Mouse (Mus musculus) gastrocnemius, postnatal 36 days (tissue): ENCODE measurements around the gene Calcoco1. TPM values are rescaled to one million over a fixed set of nuclear protein-coding genes. Genes with fewer than 3 reads are reported as not detected.

ENCODE experiments used
- DNase-seq, 2 experiments: peaks; one replicate each; pipeline ENCODE4 v3.0.0; 2022
- intact Hi-C: fragments of 180-260 bp; cut with DNase I; formaldehyde crosslinking; loops from one replicate; pipeline ENCODE4 v1.15.1; 2025
- long read RNA-seq, 2 experiments: library from polyadenylated mRNA; stranded (forward); transcript quantifications; one replicate each; pipeline ENCODE4 v2.0.0; 2021
- total RNA-seq, 2 experiments: library from RNA; stranded (reverse); gene quantifications; 2 replicates each; pipeline ENCODE4 v1.2.3; 2021

Calcoco1 gene
- 10 to 100 TPM; 57.9 to 72.7 TPM for total RNA-seq
- long read RNA-seq, experiment 1, transcript Calcoco1-201 (15 exons, 2,824 nt), result major isoform, 10 of 29 reads
- long read RNA-seq, experiment 1, partial matches to known transcripts, result 8 of 29 reads
- long read RNA-seq, experiment 1, other reads (novel, unspliced or antisense), result 10 of 29 reads
- long read RNA-seq, experiment 2, transcript Calcoco1-201 (15 exons, 2,824 nt), result major isoform, 29 of 57 reads
- long read RNA-seq, experiment 2, partial matches to known transcripts, result 6 of 57 reads
- long read RNA-seq, experiment 2, other reads (novel, unspliced or antisense), result 22 of 57 reads

DNA sequence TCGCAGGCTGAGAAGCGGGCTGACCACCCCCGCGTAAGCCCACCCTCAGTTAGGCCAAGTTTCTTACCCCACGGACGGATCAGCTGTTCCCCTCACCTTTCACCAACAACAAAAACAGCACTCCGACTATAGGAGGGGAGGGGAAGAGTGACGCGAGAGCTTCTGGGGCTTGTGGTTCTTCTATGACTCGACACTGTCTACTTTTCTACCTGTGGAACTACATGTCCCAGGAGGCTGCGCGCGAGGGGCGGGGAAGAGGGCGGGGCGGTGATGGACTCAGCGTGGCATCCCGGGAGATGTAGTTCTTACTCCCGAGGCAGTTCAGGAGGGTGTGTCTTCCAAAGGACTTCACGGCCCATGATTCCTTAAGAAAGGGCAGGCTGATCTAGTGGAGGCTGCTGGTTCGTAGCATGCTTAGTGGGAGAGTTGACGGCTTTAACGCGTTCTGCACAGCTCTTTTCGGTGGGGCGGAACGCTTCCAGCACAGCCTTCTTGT lies at the start of gene Calcoco1:
TSS of gene Calcoco1 (minus strand) at position 199 of the 496 bp plus-strand sequence.
- intact Hi-C loops, result no loop called here
- peak; percentile 93 to 97 for DNase-seq

DNA sequence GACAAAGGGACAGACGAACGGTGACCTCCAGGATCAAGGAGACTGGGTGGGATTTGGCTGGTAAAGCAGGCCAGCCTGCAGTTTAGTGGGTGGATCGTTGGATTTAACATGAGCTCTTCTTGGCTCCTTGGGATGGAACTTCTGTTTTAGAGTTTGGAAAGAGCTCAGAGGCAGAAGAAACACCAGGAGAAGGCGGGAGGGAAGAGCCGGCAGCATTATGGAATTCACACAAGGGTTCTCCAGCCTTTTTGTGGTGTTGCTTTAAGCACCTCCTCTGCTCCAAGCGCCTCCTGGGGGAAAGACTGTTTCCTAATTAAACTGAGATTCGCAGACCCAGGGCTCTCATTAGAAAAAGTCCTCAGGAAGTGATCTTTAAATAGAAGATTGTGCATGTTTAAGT lies 48.9 kb upstream of the Calcoco1 start:
- DNase-seq, result no peak
- intact Hi-C loops, result no loop called here

DNA sequence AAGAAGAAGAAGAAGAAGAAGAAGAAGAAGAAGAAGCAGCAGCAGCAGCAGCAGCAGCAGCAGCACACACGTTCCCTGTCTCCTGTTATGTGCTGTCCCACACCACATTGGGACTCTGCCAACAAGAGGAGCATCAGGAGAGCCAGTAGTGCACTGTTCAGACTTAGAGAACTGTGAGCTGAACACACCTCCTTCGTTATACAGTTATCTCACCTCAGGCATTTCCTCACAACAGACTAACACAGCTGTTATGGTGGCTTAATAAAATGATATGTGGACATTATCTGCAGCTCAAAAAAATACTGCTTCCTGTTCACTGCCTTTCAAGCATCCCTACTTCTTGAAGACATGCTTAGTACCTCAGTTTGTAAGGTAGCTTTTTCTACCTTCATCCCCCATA lies 43.2 kb upstream of the Calcoco1 start:
- no peak for DNase-seq
- intact Hi-C loops, result no loop called here

DNA sequence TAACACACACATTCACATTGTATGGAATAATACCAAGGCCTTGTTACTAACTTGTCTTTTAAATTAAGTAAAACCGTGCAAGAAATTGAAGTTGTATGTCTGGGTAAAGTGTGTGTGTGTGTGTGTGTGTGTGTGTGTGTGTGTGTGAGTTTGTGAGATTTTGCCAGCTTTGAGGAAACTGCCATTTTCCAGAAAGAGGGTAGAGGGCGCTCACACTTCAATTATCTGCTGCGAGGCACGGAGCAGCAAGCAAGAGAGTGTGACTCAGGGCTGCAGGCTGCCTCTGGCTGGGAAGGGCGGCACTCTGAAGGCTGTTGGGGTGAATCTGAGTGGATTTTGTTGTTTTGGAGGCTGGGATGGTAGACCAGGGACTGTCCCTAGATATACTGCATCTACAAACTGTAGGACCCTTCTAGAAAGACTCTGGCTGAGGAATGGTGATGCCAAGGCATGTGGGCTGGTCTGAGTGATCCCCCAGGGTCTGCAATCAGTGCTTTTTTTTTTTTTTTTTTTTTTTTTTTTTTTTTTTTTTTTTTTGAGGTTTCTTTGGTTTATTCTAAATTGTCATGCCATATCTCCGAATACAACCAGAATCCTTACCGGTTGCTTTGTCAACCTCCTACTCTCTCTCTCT lies 39.9 kb upstream of the Calcoco1 start:
- DNase-seq, result peak; percentile 33 to 37
- intact Hi-C loops, result loop anchor here (5.0 kb wide), 2 partner anchors 180 to 415 kb away; no protein-coding TSS in a partner anchor

DNA sequence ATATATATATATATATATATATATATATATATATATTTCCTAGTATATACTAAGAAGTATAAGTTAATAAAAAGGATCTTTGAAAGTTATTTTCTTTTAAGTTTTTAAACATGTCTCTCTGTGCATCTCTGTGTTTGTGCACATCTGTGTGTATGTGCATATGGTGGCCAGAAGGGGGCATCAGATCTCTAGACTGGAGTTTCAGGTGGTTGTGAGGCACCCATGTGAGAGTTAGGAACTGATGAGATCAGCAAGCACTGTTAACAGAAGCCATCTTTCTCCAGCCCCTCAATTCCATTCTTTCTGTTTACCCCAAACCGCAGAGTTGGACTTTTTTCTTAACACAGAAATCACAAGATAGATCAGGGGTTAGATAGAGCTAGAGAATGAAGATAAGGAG lies 35.7 kb upstream of the Calcoco1 start:
- DNase-seq, result no peak
- intact Hi-C loops, result no loop called here

DNA sequence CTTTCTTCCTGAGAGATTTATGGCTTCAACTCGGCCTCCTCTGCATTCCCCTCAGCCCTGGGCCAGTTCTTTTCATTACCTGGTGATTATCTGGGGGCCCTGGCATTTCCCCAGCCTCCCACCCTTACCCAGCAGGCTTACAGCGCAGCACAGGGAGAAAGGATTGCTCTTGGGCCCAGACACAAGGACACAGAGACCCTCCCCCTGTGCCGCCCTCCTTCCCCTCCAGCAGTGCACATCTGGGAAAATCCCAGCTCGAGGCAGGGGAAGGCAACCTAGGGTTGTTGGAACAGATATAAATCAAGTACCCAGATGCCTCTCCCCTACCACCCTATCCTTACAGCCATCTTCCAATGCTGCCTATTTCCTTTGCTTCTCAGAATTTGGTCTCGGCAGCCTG lies 33.1 kb upstream of the Calcoco1 start:
- no peak for DNase-seq
- intact Hi-C loops, result no loop called here

DNA sequence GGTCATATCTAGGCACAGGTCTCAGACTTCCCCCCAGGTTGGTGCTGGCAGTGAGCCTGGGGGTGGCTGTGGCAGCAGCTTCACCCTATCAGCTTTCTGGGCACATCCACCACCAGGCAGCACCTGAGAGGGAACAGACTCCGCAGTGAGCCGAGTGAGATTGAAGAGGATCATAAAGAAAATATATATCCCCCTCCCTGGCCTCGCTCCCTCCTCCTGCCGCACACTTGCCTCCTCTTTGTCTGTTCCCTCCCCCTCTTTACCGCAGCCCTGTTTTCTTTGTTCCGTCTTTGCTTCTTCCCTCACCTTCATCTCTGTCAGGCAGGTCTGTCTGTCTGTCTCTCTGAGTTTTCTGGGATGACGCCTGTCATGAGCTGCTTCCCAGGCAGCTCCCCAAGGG lies 32.4 kb upstream of the Calcoco1 start:
- intact Hi-C loops, result loop anchor here (5.0 kb wide), 1 partner anchor 433 kb away; no protein-coding TSS in a partner anchor
- no peak for DNase-seq

DNA sequence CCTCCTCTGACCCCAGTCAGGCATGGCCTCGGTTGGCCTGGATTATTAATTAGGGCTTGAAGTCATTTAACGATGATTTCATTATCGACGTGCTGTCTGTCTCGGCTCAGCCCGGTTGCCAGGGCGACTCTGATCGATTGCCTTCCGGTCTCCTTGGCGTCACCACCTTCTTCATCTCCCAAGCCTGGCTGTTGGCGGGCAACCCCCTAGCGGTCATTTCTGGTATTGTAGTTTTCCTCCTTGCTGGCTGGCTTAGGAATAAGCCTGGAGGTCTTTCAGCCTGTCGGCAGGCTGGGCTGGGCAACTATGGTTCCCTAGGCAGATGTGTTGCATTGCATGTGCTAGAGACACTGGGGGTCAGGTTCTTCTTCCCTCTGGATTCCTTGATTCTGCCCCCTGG lies 31.2 kb upstream of the Calcoco1 start:
- no peak for DNase-seq
- intact Hi-C loops, result loop anchor here (5.0 kb wide), 1 partner anchor 434 kb away; no protein-coding TSS in a partner anchor

DNA sequence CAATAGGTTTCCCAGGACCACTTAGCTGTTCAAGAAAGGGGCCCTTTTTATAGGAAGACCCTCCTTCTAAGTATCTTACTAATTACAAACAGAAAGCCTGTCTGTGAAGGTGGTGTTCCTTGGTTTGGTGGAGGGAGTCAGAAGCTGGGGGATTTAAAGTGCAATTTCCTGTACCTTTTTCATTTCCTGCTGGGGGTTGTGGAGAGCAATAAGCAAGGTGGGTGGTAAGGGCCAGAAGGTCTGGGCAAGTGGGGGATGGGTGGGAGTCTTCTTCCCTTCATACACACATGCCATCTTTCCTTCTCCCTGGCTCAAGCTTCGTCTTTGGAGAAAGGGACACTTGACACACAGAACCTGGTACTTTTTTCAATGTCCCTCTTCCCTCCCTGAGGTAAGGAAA lies 30.2 kb upstream of the Calcoco1 start:
- intact Hi-C loops, result loop anchor here (5.0 kb wide), 1 partner anchor 435 kb away; no protein-coding TSS in a partner anchor
- no peak for DNase-seq

DNA sequence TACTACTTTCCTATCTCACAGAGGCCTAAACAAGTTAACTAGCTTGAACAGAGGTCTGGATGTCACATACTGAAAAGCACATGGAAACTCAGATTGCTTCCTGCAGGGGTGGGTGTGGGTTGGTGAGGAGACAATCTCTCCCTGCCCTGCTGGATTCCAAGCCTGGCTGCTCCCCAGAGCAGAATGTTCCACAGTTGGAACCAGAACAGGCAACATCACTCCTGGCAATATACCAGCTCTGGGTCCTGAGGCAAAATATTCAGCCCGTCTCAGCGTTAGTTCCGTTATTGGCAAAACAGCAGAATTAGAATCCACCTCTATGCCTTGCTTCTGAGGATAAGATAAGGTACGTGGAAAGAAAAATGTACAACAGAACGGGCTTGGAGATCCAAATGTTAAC lies 28.3 kb upstream of the Calcoco1 start:
- DNase-seq, result peak in 1 of 2 experiments; percentile 49
- intact Hi-C loops, result loop anchor here (5.0 kb wide), 1 partner anchor 437 kb away; no protein-coding TSS in a partner anchor

DNA sequence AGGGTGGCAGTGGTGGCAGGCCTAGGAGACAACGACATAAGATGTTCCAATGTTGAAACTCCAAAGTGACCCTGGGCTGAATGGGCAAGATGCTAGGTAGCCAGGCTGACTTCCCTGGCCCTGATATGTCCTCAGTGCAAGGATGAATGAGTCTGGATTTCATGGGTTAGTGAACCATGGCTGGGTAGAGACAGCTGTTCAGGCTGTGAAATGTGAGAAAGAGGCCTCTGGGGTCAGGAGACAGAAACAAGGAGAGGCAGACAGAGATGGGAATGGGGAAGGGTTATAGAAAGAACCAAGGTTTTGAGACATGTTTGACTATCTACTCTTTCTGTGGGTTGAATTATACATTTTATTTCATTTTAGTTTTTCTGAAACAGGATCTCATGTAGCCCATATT lies 27.1 kb upstream of the Calcoco1 start:
- intact Hi-C loops, result no loop called here
- DNase-seq, result no peak

DNA sequence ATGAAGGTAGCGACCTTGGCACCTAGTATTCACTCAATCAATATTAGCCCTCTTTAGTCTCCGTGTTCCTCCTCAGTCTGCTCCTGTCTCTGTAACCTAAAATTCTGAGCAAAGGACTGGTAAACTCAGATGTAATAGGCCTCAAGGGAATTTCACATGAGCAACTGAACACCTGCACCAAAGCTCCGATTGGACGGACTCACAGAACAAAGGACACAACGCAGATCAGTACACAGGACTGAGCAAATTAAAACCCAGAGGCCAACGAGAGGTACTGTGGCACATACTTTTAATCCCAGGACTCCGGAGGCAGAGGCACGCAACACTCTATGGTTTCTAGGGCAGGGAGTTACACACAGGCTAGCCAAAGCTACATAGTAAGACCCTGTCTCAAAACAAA lies 25.9 kb upstream of the Calcoco1 start:
- intact Hi-C loops, result no loop called here
- DNase-seq, result no peak

DNA sequence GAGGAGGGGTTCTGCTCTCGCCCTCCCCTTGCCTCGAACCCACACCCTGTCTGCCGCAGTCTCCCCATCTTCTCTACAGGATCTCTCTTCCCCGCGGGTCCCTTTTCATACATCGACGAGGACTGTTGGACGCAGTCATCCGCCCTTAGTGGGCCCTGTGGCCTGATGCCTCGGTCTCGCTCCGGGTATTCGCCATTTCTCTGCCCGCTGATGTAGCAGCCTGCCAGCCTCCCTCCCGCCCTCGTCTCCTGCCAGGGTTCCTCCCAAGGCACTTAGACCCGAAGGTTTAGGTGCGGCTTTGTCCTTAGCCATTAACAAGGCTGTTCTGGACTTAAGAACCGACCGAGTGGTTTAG lies 25.3 kb upstream of the Calcoco1 start:
- intact Hi-C loops, result no loop called here

DNA sequence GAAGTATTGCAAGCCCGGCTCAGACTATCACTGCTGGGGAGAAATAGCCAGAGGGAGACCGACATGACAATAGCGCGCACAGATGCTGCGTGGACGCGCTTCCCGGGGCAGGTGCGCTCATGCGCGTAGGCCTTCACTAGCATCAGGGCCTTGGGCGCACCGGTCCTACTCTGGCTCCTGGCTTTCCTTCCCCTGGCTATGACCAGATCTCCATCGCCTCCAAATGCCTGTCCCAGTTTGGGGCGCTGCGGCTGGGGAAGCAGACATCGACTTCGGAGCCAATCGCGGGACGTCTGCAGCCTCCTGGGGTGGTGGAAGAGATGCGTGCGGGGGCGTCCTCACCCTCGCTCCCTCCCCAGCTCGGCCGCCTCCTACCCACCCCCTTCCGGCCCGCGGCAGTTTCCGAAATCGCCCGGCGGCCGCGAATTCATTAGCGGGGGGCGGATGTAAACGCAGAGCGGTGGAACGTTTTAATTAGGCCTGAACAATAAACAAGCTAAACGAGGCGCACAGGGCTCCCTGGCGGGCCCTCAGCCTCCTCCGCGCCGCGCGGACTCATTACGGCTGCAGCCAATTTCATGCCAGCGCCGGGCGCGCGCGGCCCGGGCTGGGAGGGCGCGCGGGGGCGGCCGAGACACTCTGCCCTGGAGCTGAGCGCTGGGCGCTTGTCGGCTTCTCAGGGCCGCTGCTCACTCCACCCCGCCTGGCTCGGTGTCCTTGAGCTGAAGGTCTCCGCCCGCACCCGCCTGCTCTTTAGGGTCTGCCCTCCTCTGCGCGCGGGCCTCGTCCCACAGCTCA lies 24.7 kb upstream of the Calcoco1 start:
- peak; percentile 17 to 54 for DNase-seq
- intact Hi-C loops, result no loop called here

More for the DNA sequence above, 25.3 kb upstream of the Calcoco1 start:
- peak; percentile 10 to 24 for DNase-seq

DNA sequence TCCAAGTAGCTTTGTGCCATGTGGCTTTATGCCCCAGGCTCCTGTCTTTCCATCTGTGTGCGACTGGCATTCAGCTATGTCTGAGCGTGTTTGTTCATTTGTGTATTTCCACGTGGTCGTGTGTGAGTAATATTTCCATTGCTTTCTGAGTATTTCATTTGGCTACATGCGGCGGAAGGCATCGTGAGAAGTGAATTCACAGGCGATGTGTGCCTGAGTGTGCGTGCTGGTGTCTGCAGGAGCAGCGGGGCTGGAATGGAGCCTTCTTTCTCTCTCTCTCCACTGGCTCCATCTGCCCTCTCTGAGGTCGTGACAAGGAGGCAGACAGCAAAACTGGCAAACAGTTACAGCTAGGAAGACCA lies 24.1 kb upstream of the Calcoco1 start:
- DNase-seq, result no peak
- intact Hi-C loops, result no loop called here

DNA sequence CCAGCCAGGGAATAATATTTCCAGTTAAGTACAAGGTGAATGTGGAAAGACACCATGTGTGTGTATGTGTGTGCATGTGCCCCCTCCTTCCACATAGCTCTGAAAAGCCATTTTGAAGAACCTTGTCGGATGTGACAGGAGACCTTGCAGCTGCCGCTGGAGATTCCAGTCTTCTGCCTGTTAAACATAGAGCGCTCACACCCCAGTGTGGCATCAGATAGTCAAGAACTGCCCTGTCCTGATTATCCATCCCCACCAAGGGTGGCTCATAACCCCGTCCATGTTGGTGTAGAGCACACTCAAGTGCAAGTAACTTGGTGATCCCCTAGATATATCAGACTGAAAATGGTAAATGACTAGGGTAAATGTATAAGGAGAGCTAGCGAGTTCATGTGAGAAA lies 23.4 kb upstream of the Calcoco1 start:
- no peak for DNase-seq
- intact Hi-C loops, result no loop called here

DNA sequence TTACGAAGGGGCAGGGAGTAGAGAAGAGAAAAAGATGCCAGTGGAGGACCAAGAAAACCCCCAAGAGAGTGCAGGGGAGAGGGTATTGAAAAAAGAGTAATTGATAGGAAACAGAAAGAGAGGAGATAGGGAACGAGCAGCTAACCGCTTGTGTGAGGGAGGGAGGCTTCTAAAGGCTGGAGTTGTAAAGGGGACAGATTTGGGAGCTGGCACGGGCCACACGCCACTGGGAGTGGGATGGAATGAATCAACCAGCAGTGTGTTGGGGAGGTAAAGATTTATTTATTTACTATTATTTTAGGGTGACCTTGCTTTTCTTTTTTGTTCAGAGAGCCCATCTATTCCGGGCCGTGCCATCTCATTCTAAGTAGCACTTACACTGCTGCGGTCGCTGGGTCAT lies 22.9 kb upstream of the Calcoco1 start:
- intact Hi-C loops, result no loop called here
- DNase-seq, result no peak

DNA sequence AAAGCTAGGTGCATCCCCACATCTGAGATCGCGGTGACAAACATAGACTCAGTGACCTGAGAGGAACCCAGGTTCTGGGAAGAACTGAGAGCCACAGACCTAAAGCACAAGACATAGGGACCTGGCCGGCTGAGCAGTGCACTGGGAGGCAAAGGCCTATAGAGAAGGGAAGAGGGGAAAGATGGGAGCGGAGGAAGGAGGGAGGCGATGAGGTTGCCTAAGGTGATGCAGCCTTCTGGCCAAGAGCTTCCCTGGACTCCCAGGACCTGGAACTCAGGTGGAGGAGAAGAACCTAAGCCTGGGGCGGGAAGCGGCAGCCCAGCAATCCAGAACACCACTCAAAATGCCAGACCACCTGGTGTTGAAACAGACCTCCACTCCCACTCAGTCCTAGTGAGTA lies 22.4 kb upstream of the Calcoco1 start:
- intact Hi-C loops, result no loop called here

DNA sequence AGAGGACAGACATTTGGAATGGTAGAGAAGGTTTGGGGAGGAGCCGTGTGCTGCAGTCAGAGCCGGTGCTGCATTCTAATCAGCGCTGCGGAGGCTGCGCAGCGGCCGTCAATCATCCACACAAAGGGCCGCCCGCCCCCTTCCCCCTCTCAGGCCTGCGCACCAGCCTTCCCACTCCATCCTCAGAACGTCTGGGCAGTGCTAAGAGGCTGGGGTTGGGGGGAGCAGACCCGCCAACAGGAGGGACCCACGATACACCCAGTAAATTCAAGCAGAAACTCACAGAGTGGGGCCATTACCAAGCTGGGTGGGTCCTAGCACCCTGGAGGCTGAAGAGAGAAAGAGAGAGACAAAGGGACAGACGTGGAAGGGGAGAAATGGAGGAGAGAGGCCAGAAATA lies 22.0 kb upstream of the Calcoco1 start:
- intact Hi-C loops, result no loop called here
- no peak for DNase-seq

More for the DNA sequence above, 22.4 kb upstream of the Calcoco1 start:
- DNase-seq, result no peak

DNA sequence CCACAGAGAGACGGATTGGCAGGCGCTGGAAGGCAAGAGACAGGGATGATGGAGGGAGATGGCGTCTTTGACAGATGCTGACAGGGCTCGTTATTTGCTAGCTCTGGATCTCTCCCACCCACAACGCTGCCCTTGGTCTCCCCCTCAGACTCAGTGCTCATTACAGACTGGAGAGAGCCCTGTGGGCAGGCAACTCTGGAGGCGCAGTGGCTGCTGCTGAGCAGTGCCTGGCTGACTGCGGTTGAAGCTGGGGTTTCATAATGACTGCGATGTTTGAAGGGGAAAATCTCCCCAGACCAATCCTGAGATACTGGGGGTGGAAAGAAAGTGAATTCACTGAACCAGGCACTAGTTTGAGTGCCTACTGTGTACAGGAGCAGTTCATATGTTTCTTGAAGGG lies 21.2 kb upstream of the Calcoco1 start:
- DNase-seq, result no peak
- intact Hi-C loops, result no loop called here

DNA sequence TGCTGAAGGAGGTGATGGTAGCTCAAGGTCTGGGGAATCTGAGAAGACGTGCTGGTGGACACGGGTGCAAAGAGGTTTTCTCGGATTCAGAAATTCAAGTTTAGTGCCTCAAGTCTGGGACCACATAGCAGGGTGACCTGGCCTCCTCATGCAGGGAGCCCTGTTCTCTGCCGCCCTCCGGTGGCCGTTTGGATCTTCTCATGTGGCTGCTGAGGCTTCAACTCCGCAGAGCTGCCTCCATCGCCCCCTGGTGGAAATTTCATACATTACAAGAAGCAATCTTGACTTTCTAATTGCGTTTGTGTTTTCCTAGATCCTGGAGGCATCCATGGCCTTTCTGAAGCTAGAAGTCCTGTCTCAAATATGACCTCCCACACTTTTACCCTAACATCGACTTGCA lies 20.6 kb upstream of the Calcoco1 start:
- DNase-seq, result peak; percentile 84 to 88
- intact Hi-C loops, result no loop called here
